16 mouse cellular contexts compared by ENCODE assay signal in genomic region chr4:92542089-92542488, GRCm38 (mm10).
A peak's percentile ranks its signal among the peaks of the same experiment; 100 is the strongest.
DNase-seq lines count a peak whose midpoint lies in the region; ATAC-seq lines count a peak whose summit lies in the region.
"Had no signal": no experiment of that assay in that cellular context is flagged by ENCODE, and none has a peak within 500 bp of the region (broad histone marks: within the 10 kb centered on the region; RNA-seq: fewer than 3 reads in every experiment).

No protein-coding gene starts in this region.

- H3K4me2 ChIP-seq in midbrain, embryonic 11.5 days, result no peak overlapping the region
- H3K4me2 ChIP-seq in forebrain, embryonic 12.5 days, result no peak overlapping the region
- H3K4me2 ChIP-seq in hindbrain, embryonic 15.5 days, result no peak overlapping the region
- H3K4me2 ChIP-seq in neural tube, embryonic 13.5 days, result no peak overlapping the region
- H3K4me2 ChIP-seq: embryonic facial prominence, embryonic 13.5 days; heart, embryonic 12.5 days had no signal

- no peaks in the 10 kb centered on the region for H3K9me3 ChIP-seq in midbrain, embryonic 11.5 days (ENCODE audit: control insufficient read depth, low read length)
- H3K9me3 ChIP-seq in midbrain, embryonic 10.5 days (replicated peaks), result no peaks in the 10 kb centered on the region
- no peaks in the 10 kb centered on the region for H3K9me3 ChIP-seq in forebrain, embryonic 12.5 days
- H3K9me3 ChIP-seq in hindbrain, embryonic 15.5 days, result no peaks in the 10 kb centered on the region
- no peaks in the 10 kb centered on the region for H3K9me3 ChIP-seq in neural tube, embryonic 13.5 days
- H3K9me3 ChIP-seq: embryonic facial prominence, embryonic 13.5 days; G1E had no signal

- H3K27me3 ChIP-seq in midbrain, embryonic 11.5 days (ENCODE audit: control insufficient read depth, insufficient read depth, low read length), result no peaks in the 10 kb centered on the region
- no peaks in the 10 kb centered on the region for H3K27me3 ChIP-seq in midbrain, embryonic 10.5 days (ENCODE audit: low read depth, poor library complexity, severe bottlenecking)
- H3K27me3 ChIP-seq in forebrain, embryonic 12.5 days, result no peaks in the 10 kb centered on the region
- no peaks in the 10 kb centered on the region for H3K27me3 ChIP-seq in hindbrain, embryonic 15.5 days
- no peaks in the 10 kb centered on the region for H3K27me3 ChIP-seq in neural tube, embryonic 13.5 days
- H3K27me3 ChIP-seq: embryonic facial prominence, embryonic 13.5 days; heart, embryonic 12.5 days had no signal

- H3K4me3 ChIP-seq in midbrain, embryonic 11.5 days (ENCODE audit: low read depth, low read length), result no peak overlapping the region
- H3K4me3 ChIP-seq in midbrain, embryonic 10.5 days, result no peak overlapping the region
- no peak overlapping the region for H3K4me3 ChIP-seq in forebrain, embryonic 12.5 days (replicated peaks)
- no peak overlapping the region for H3K4me3 ChIP-seq in hindbrain, embryonic 15.5 days
- H3K4me3 ChIP-seq in neural tube, embryonic 13.5 days, result no peak overlapping the region
- H3K4me3 ChIP-seq: embryonic facial prominence, embryonic 13.5 days; heart, embryonic 12.5 days had no signal

- no peak for DNase-seq in midbrain, embryonic 11.5 days (ENCODE audit: low spot score, missing footprints)
- no peak for DNase-seq in midbrain, embryonic 10.5 days (ENCODE audit: low spot score)
- DNase-seq in frontal cortex, postnatal 25 days (ENCODE audit: low spot score in 2 of 2), result no peak
- no peak for DNase-seq in adrenal gland, postnatal 4 days (ENCODE audit: low spot score in 2 of 2)
- DNase-seq: adrenal gland, postnatal 10 days; heart, postnatal 36 days; kidney, postnatal 10 days; lung, postnatal 36 days; right cerebral cortex, postnatal 4 days had no signal

- H3K27ac ChIP-seq in midbrain, embryonic 11.5 days (ENCODE audit: low read depth, low read length), result no peak overlapping the region
- no peak overlapping the region for H3K27ac ChIP-seq in midbrain, embryonic 10.5 days (replicated peaks)
- no peak overlapping the region for H3K27ac ChIP-seq in forebrain, embryonic 12.5 days
- no peak overlapping the region for H3K27ac ChIP-seq in hindbrain, embryonic 15.5 days (replicated peaks)
- no peak overlapping the region for H3K27ac ChIP-seq in neural tube, embryonic 13.5 days (replicated peaks)
- H3K27ac ChIP-seq: embryonic facial prominence, embryonic 13.5 days had no signal

- no peak overlapping the region for H3K9ac ChIP-seq in midbrain, embryonic 11.5 days (ENCODE audit: low read length)
- H3K9ac ChIP-seq in forebrain, embryonic 12.5 days, result no peak overlapping the region
- no peak overlapping the region for H3K9ac ChIP-seq in hindbrain, embryonic 15.5 days
- H3K9ac ChIP-seq in neural tube, embryonic 13.5 days, result no peak overlapping the region
- H3K9ac ChIP-seq: embryonic facial prominence, embryonic 13.5 days; heart, embryonic 12.5 days had no signal

- H3K36me3 ChIP-seq in midbrain, embryonic 11.5 days (ENCODE audit: control insufficient read depth, insufficient read depth, low read length), result no peaks in the 10 kb centered on the region
- no peaks in the 10 kb centered on the region for H3K36me3 ChIP-seq in midbrain, embryonic 10.5 days
- H3K36me3 ChIP-seq in forebrain, embryonic 12.5 days (replicated peaks), result no peaks in the 10 kb centered on the region
- H3K36me3 ChIP-seq in hindbrain, embryonic 15.5 days, result no peaks in the 10 kb centered on the region
- H3K36me3 ChIP-seq in neural tube, embryonic 13.5 days, result no peaks in the 10 kb centered on the region
- H3K36me3 ChIP-seq: embryonic facial prominence, embryonic 13.5 days; G1E; heart, embryonic 12.5 days had no signal

- ATAC-seq in midbrain, embryonic 11.5 days (ENCODE audit: low FRiP score), result peak; percentile 73; the same call in 1 of the 2 replicates
- ATAC-seq in forebrain, embryonic 12.5 days (ENCODE audit: low FRiP score), result peak; percentile 79
- peak; percentile 93 for ATAC-seq in hindbrain, embryonic 15.5 days (ENCODE audit: low FRiP score, low read depth)
- ATAC-seq in neural tube, embryonic 13.5 days (ENCODE audit: low read depth), result peak; percentile 94
- ATAC-seq: intestine, postnatal 0 days had no signal

- no peaks in the 10 kb centered on the region for H3K4me1 ChIP-seq in midbrain, embryonic 11.5 days (ENCODE audit: control insufficient read depth, insufficient read depth, low read length)
- no peaks in the 10 kb centered on the region for H3K4me1 ChIP-seq in midbrain, embryonic 10.5 days
- no peaks in the 10 kb centered on the region for H3K4me1 ChIP-seq in forebrain, embryonic 12.5 days
- no peaks in the 10 kb centered on the region for H3K4me1 ChIP-seq in hindbrain, embryonic 15.5 days (replicated peaks)
- no peaks in the 10 kb centered on the region for H3K4me1 ChIP-seq in neural tube, embryonic 13.5 days (replicated peaks)
- H3K4me1 ChIP-seq: embryonic facial prominence, embryonic 13.5 days; heart, embryonic 12.5 days had no signal
